Mouse (Mus musculus): ENCODE data around the gene Timm8b. TPM values are rescaled to one million over a fixed set of nuclear protein-coding genes. Genes with fewer than 3 reads are reported as not detected.
A peak's percentile ranks its signal among the peaks of the same experiment; 100 is the strongest.

Timm8b gene
- total RNA-seq (2014; rRNA removed; ENCODE audit: low replicate concordance) (115 and 163 TPM in 2 replicates), polyA plus RNA-seq (2015; fragmentation: Nextera tagmentation; extraction: Ambion mirVana) (445 and 461 TPM in 2 replicates)

- Histone ChIP-seq H3K4me2 (ENCODE audit: low read depth, low read length) (peak within 1 kb of the TSS; percentile 96), H3K9ac (replicated peaks; ENCODE audit: low read depth, low read length) (peak within 1 kb of the TSS; percentile 76), H3K36me3 (replicated peaks; ENCODE audit: control insufficient read depth, insufficient read depth, low read length) (peaks cover 42% of the 10 kb centered on the region), H3K9me3 (replicated peaks; ENCODE audit: control insufficient read depth, low read length) (no peaks in the 10 kb centered on the region), H3K4me3 (ENCODE audit: low read depth, low read length) (peak within 1 kb of the TSS; percentile 73), H3K27ac (ENCODE audit: low read depth) (peak within 1 kb of the TSS; percentile 86), H3K4me1 (ENCODE audit: control insufficient read depth, insufficient read depth) (peaks cover 15% of the 10 kb centered on the region), H3K27me3 (ENCODE audit: control insufficient read depth, insufficient read depth, low read length) (no peaks in the 10 kb centered on the region)
- TF ChIP-seq EP300 (IDR thresholded peaks at IDR 0.05; ENCODE audit: low read depth) (no peak), CTCF (IDR thresholded peaks at IDR 0.05; ENCODE audit: low read depth) (no peak)
- WGBS, result under 1% methylated on average over 48 of the region's 48 CpGs
- DNase-seq (ENCODE audit: low spot score) (peak; percentile 97), ATAC-seq (ENCODE audit: insufficient read depth, low read depth) (peak; percentile 97)
Observed at GRCm38 (mm10) chr9:50603189-50603997, at the start of gene Timm8b, which contains the start of gene Sdhd. TSS of gene Timm8b (plus strand) at chr9:50603910. TSS of gene Sdhd (minus strand) at chr9:50603812.

GRCm38 (mm10) chr9:50554241-50555093, 49.2 kb upstream of the Timm8b start, which contains the start of gene Il18:
TSS of gene Il18 (plus strand) at chr9:50554827.
- Histone ChIP-seq H3K4me3 (ENCODE audit: low read depth, low read length) (no peak within 1 kb of the TSS), H3K27me3 (ENCODE audit: control insufficient read depth, insufficient read depth, low read length) (no peaks in the 10 kb centered on the region), H3K9ac (replicated peaks; ENCODE audit: low read depth, low read length) (no peak within 1 kb of the TSS), H3K36me3 (replicated peaks; ENCODE audit: control insufficient read depth, insufficient read depth, low read length) (no peaks in the 10 kb centered on the region), H3K4me2 (ENCODE audit: low read depth, low read length) (peak within 1 kb of the TSS; percentile 4; the same call in 1 of the 2 replicates), H3K27ac (ENCODE audit: low read depth) (no peak within 1 kb of the TSS), H3K4me1 (ENCODE audit: control insufficient read depth, insufficient read depth) (no peaks in the 10 kb centered on the region), H3K9me3 (replicated peaks; ENCODE audit: control insufficient read depth, low read length) (no peaks in the 10 kb centered on the region)
- ATAC-seq (ENCODE audit: insufficient read depth, low read depth) (no peak), DNase-seq (ENCODE audit: low spot score) (no peak)
- WGBS, result 20% methylated on average over 12 of the region's 12 CpGs
- TF ChIP-seq EP300 (IDR thresholded peaks at IDR 0.05; ENCODE audit: low read depth) (no peak), CTCF (IDR thresholded peaks at IDR 0.05; ENCODE audit: low read depth) (no peak)

GRCm38 (mm10) chr9:50555094-50555446, 48.6 kb upstream of the Timm8b start, which contains the start of gene Bco2:
TSS of gene Bco2 (minus strand) at chr9:50555181.
- Histone ChIP-seq H3K27ac (ENCODE audit: low read depth) (no peak within 1 kb of the TSS), H3K9ac (replicated peaks; ENCODE audit: low read depth, low read length) (no peak within 1 kb of the TSS), H3K4me2 (ENCODE audit: low read depth, low read length) (peak within 1 kb of the TSS; percentile 4; the same call in 1 of the 2 replicates), H3K9me3 (replicated peaks; ENCODE audit: control insufficient read depth, low read length) (no peaks in the 10 kb centered on the region), H3K4me1 (ENCODE audit: control insufficient read depth, insufficient read depth) (no peaks in the 10 kb centered on the region), H3K4me3 (ENCODE audit: low read depth, low read length) (no peak within 1 kb of the TSS), H3K27me3 (ENCODE audit: control insufficient read depth, insufficient read depth, low read length) (no peaks in the 10 kb centered on the region), H3K36me3 (replicated peaks; ENCODE audit: control insufficient read depth, insufficient read depth, low read length) (no peaks in the 10 kb centered on the region)
- ATAC-seq (ENCODE audit: insufficient read depth, low read depth), result no peak
- TF ChIP-seq EP300 (IDR thresholded peaks at IDR 0.05; ENCODE audit: low read depth) (no peak), CTCF (IDR thresholded peaks at IDR 0.05; ENCODE audit: low read depth) (no peak)
- no peak for DNase-seq (ENCODE audit: low spot score)
- WGBS, result 50% methylated on average over 2 of the region's 2 CpGs

GRCm38 (mm10) chr9:50561145-50561917, 42.4 kb upstream of the Timm8b start, which contains the start of gene Tex12:
TSS of gene Tex12 (minus strand) at chr9:50561325.
- Histone ChIP-seq H3K9ac (replicated peaks; ENCODE audit: low read depth, low read length) (no peak within 1 kb of the TSS), H3K4me1 (ENCODE audit: control insufficient read depth, insufficient read depth) (no peaks in the 10 kb centered on the region), H3K27me3 (ENCODE audit: control insufficient read depth, insufficient read depth, low read length) (no peaks in the 10 kb centered on the region), H3K9me3 (replicated peaks; ENCODE audit: control insufficient read depth, low read length) (no peaks in the 10 kb centered on the region), H3K36me3 (replicated peaks; ENCODE audit: control insufficient read depth, insufficient read depth, low read length) (no peaks in the 10 kb centered on the region), H3K27ac (ENCODE audit: low read depth) (no peak within 1 kb of the TSS), H3K4me3 (ENCODE audit: low read depth, low read length) (no peak within 1 kb of the TSS), H3K4me2 (ENCODE audit: low read depth, low read length) (no peak within 1 kb of the TSS)
- ATAC-seq (ENCODE audit: insufficient read depth, low read depth), result no peak
- TF ChIP-seq EP300 (IDR thresholded peaks at IDR 0.05; ENCODE audit: low read depth), result no peak
- no peak for TF ChIP-seq CTCF (IDR thresholded peaks at IDR 0.05; ENCODE audit: low read depth)
- WGBS, result 80% methylated on average over 38 of the region's 38 CpGs
- no peak for DNase-seq (ENCODE audit: low spot score)

GRCm38 (mm10) chr9:50561918-50562360, 41.8 kb upstream of the Timm8b start:
- DNase-seq (ENCODE audit: low spot score), result no peak
- no peak for ATAC-seq (ENCODE audit: insufficient read depth, low read depth)
- Histone ChIP-seq H3K36me3 (replicated peaks; ENCODE audit: control insufficient read depth, insufficient read depth, low read length) (no peaks in the 10 kb centered on the region), H3K9me3 (replicated peaks; ENCODE audit: control insufficient read depth, low read length) (no peaks in the 10 kb centered on the region), H3K27me3 (ENCODE audit: control insufficient read depth, insufficient read depth, low read length) (no peaks in the 10 kb centered on the region), H3K4me1 (ENCODE audit: control insufficient read depth, insufficient read depth) (no peaks in the 10 kb centered on the region), H3K9ac (replicated peaks; ENCODE audit: low read depth, low read length) (no peak overlapping the region), H3K27ac (ENCODE audit: low read depth) (no peak overlapping the region), H3K4me2 (ENCODE audit: low read depth, low read length) (no peak overlapping the region), H3K4me3 (ENCODE audit: low read depth, low read length) (no peak overlapping the region)
- no peak for TF ChIP-seq CTCF (IDR thresholded peaks at IDR 0.05; ENCODE audit: low read depth)
- no peak for TF ChIP-seq EP300 (IDR thresholded peaks at IDR 0.05; ENCODE audit: low read depth)
- WGBS, result 69% methylated on average over 2 of the region's 2 CpGs
